Mouse (Mus musculus): Measurements from ENCODE around the gene Mroh2a.

GRCm38 (mm10) chr1:88215466-88216380 lies 11.1 kb upstream of the Mroh2a start:
- TF ChIP-seq CTCF (conservative IDR thresholded peaks at IDR 0.05; ENCODE audit: insufficient read depth, insufficient read length, low read depth, low read length) (no peak), POLR2A (IDR thresholded peaks at IDR 0.05; ENCODE audit: low read depth, low read length) (no peak)

Measured in kidney, adult 2 months (tissue).